Mouse (Mus musculus) spleen, adult 2 months (tissue): ENCODE data around the gene Nipa2.

ENCODE experiments used
- CTCF ChIP-seq: fragments of 200-500 bp; IDR thresholded peaks from 2 replicates; pipeline ENCODE4 v1.5.1; 2011; ENCODE audit warnings: mild to moderate bottlenecking, inconsistent platforms; ENCODE audit not compliant: insufficient read depth, insufficient read length, insufficient replicate concordance; ENCODE audit errors: extremely low read depth
- POLR2A ChIP-seq: fragments of 200-500 bp; IDR thresholded peaks from 2 replicates; pipeline ENCODE4 v1.6.1; 2011; ENCODE audit warnings: low read depth, low read length, inconsistent platforms

DNA sequence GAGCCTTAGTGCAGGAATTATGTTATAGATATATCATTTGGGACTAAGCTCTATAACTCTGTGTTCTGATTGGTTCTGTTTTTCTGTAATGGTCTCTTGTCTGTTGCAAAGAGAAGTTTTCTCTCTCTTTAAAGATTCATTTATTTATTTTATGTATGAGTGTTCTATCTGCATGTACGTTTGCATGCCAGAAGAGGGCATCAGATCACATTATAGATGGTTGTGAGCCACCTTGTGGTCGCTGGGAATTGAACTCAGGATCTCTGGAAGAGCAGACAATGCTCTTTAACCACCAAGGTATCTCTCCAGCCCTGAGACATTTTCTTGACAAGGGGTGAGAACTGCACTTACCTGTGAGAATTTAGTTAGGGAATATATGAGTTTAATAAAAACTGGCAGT, 56.8 kb downstream of the Nipa2 start:
- TF ChIP-seq CTCF: no peak
- no peak for TF ChIP-seq POLR2A
